Mouse (Mus musculus) ES-E14 (cell line): ENCODE measurements around the gene Lrrn1.

ENCODE experiments used
- HCFC1 ChIP-seq: IDR thresholded peaks from 2 replicates; pipeline ENCODE4 v1.6.1; 2012; ENCODE audit warnings: low read length, inconsistent platforms, borderline replicate concordance; ENCODE audit not compliant: insufficient read depth
- MAFK ChIP-seq: IDR thresholded peaks from 2 replicates; pipeline ENCODE4 v1.6.1; 2014; ENCODE audit warnings: mild to moderate bottlenecking, low read depth, low read length, inconsistent platforms; ENCODE audit not compliant: insufficient read depth
- ZNF384 ChIP-seq: IDR thresholded peaks from 2 replicates; pipeline ENCODE4 v1.6.1; 2012; ENCODE audit warnings: low read depth, low read length, inconsistent platforms

DNA sequence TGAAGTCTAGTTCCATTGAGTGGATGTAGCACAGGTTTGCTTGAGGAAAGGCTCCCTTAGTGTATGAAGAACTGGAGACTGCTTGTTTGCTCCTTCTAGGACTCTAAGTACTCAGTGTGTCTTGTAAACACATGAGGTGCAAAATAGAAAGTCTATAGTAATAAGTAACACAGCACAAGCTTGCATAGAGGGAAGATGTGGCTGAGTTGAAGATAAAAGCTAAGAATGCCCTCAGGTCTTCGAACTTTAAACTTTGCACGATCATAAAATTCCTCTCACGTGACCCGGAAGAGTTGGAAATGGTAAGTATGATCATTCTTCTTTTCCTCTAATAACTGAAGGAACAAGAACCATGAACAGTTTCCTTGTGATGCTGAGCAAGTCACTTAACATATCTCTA lies 7.1 kb downstream of the Lrrn1 start:
- TF ChIP-seq HCFC1 (no peak), MAFK (no peak), ZNF384 (no peak)
